Mouse (Mus musculus) hindbrain, embryonic 14.5 days (tissue): ENCODE measurements at regions not wholly inside any gene's neighbourhood (a gene's known extent, or its start where the extent isn't known, plus 50 kb on each side); places are given as distances from the start of the nearest gene placed in this dataset.

Experiments
- ATAC-seq: fragments of 200-750 bp; cut with Nextera tagmentation; 2 replicates; pipeline ENCODE4 v1.8.0; 2017; ENCODE audit warnings: moderate number of reproducible peaks, mild to moderate bottlenecking, moderate TSS enrichment, moderate library complexity; ENCODE audit not compliant: low FRiP score
- DNase-seq: peaks from one replicate; pipeline ENCODE4 v3.0.0-alpha.2; 2015; ENCODE audit warnings: low spot score
- H3K27ac ChIP-seq: fragments of 300-500 bp; sonication (generic); 2 replicates; pipeline ENCODE4 v1.5.1; 2014; ENCODE audit warnings: mild to moderate bottlenecking, moderate library complexity
- H3K27me3 ChIP-seq: fragments of 300-500 bp; sonication (generic); 2 replicates; pipeline ENCODE4 v1.6.1; 2014; ENCODE audit warnings: mild to moderate bottlenecking, low read length, mixed read lengths; ENCODE audit not compliant: control insufficient read depth, insufficient read depth
- H3K36me3 ChIP-seq: fragments of 300-500 bp; sonication (generic); replicated peaks from 2 replicates; pipeline ENCODE4 v1.6.1; 2014; ENCODE audit not compliant: control insufficient read depth, insufficient read depth
- H3K4me1 ChIP-seq: fragments of 300-500 bp; sonication (generic); replicated peaks from 2 replicates; pipeline ENCODE4 v1.6.1; 2014; ENCODE audit warnings: antibody characterized with exemption, low read length, mixed read lengths; ENCODE audit not compliant: control insufficient read depth, insufficient read depth
- H3K4me2 ChIP-seq: fragments of 300-500 bp; sonication (generic); replicated peaks from 2 replicates; pipeline ENCODE4 v1.6.1; 2014; ENCODE audit warnings: mild to moderate bottlenecking, moderate library complexity
- H3K4me3 ChIP-seq: fragments of 300-500 bp; sonication (generic); replicated peaks from 2 replicates; pipeline ENCODE4 v1.5.1; 2014; ENCODE audit warnings: mild to moderate bottlenecking, low read length
- H3K9ac ChIP-seq: fragments of 300-500 bp; sonication (generic); 2 replicates; pipeline ENCODE4 v1.6.1; 2014
- H3K9me3 ChIP-seq: fragments of 300-500 bp; sonication (generic); 2 replicates; pipeline ENCODE4 v1.6.1; 2016; ENCODE audit warnings: low read length; ENCODE audit not compliant: control insufficient read depth
- WGBS: fragments of 180-500 bp; shearing (Covaris S2); extraction: QIAGEN DNeasy Blood & Tissue Kit; methylation state at CpG from one replicate; pipeline ENCODE4 v1.1.7; 2014; 5-methylcytosine and 5-hydroxymethylcytosine counted together

DNA sequence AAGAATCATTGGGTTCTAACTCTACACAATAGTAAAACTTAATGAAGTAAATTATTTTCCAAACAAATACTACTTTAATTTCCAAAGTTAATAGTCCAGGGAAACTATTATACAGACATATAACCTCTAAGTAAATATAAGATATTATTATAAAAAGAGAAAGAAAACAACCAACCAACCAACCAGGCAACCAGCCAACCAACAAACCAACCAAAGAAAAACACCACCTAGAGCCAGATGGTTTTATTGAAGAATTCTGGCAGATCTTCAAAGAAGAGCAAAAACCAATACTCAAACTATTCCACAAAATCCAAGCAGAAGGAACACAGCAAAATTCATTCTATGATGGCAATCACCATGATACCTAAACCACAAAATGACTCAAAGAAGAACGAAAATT lies 1418.0 kb upstream of the Pabpc4l start:
- ATAC-seq (no peak), DNase-seq (no peak)
- 82% methylated on average over 1 of the region's 1 CpGs for WGBS
- Histone ChIP-seq H3K4me2 (no peak overlapping the region), H3K27ac (no peak overlapping the region), H3K4me3 (no peak overlapping the region), H3K4me1 (no peaks in the 10 kb centered on the region), H3K36me3 (no peaks in the 10 kb centered on the region), H3K9me3 (no peaks in the 10 kb centered on the region), H3K27me3 (no peaks in the 10 kb centered on the region), H3K9ac (no peak overlapping the region)

DNA sequence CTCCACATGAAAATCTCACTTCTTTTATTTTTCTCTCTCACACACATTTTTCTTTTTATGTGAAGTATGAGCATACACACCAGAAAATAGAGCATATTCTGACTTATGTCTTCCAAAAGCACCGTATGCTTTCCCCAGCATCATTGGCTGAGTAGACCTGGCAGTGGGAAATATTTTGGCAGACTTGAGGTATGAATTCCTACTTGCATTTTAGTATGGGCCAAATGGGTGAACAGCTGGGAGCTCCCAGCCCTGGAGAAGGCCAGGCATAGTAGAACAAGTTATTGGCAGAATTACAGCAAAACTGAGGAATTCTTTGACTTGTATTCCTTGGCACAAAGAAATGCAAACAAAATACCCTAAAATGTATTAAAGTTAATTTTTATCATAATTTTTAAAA lies 1415.6 kb upstream of the Pabpc4l start:
- no peak overlapping the region for H3K27ac ChIP-seq
- H3K36me3 ChIP-seq, result no peaks in the 10 kb centered on the region
- H3K4me3 ChIP-seq, result no peak overlapping the region
- DNase-seq (no peak), ATAC-seq (no peak)
- H3K9ac ChIP-seq, result no peak overlapping the region
- H3K4me2 ChIP-seq, result no peak overlapping the region
- H3K27me3 ChIP-seq, result no peaks in the 10 kb centered on the region
- no peaks in the 10 kb centered on the region for H3K9me3 ChIP-seq
- WGBS, result 77% methylated on average over 1 of the region's 1 CpGs
- H3K4me1 ChIP-seq, result no peaks in the 10 kb centered on the region

DNA sequence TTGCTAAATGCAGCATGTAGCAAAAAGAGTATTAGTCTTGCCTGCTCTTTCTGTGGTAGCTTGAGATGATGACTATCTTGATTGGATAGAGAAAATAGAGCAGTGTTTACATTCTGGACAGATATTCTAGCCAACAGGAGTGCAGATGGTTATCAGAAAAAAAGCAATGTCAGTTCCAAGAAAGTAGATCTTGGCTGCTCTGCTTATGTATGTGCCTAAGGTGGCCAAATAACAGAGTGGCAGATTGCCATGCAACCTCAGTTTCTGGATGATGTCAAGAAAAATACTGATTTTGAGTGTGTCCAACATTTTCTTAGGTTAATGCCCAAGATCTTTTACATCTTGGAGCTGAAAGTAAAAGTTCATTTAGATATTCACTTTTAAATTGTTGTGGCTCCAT lies 1397.6 kb upstream of the Pabpc4l start:
- H3K27me3 ChIP-seq, result no peaks in the 10 kb centered on the region
- ATAC-seq (no peak), DNase-seq (no peak)
- H3K4me3 ChIP-seq, result no peak overlapping the region
- no peaks in the 10 kb centered on the region for H3K9me3 ChIP-seq
- no peaks in the 10 kb centered on the region for H3K4me1 ChIP-seq
- H3K27ac ChIP-seq, result no peak overlapping the region
- no peak overlapping the region for H3K4me2 ChIP-seq
- no peaks in the 10 kb centered on the region for H3K36me3 ChIP-seq
- no peak overlapping the region for H3K9ac ChIP-seq

DNA sequence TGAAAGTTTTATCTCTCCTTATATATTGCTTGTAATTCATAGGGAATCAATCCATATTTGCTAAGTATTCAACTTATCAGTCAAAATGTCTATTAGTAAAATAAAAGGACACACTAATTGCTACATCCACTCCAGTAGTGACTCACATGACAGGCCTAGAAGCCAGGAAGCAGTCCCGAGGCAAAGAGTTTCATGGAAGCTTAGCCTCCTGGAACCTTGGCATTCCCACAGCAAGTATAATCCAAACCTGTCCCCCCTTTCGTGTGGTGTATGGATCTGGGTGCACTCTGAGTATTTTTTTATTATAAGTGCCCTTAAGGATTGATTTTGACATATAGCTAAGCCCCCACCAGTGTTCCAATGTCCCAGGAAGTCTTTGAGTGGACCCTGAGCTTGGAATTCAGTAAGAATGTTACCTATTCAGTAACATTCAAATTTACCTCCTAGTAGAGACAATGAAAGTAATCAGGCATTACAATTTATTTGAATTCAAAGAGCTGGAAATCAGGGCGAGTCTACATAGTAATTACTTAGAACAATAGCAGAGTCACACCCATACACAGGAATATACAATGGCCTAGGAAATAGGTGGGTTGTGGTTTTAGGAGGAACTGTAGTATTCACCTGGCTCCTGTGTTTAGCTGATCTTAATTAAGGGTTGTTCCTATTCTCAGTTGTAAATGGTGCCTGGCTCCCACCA lies 1388.7 kb upstream of the Pabpc4l start:
- H3K9ac ChIP-seq, result no peak overlapping the region
- H3K4me1 ChIP-seq, result no peaks in the 10 kb centered on the region
- H3K4me3 ChIP-seq, result no peak overlapping the region
- DNase-seq, result no peak
- no peak overlapping the region for H3K27ac ChIP-seq
- no peak overlapping the region for H3K4me2 ChIP-seq
- H3K27me3 ChIP-seq, result no peaks in the 10 kb centered on the region
- WGBS, result 76% methylated on average over 3 of the region's 3 CpGs
- H3K9me3 ChIP-seq, result no peaks in the 10 kb centered on the region
- H3K36me3 ChIP-seq, result no peaks in the 10 kb centered on the region
- no peak for ATAC-seq

DNA sequence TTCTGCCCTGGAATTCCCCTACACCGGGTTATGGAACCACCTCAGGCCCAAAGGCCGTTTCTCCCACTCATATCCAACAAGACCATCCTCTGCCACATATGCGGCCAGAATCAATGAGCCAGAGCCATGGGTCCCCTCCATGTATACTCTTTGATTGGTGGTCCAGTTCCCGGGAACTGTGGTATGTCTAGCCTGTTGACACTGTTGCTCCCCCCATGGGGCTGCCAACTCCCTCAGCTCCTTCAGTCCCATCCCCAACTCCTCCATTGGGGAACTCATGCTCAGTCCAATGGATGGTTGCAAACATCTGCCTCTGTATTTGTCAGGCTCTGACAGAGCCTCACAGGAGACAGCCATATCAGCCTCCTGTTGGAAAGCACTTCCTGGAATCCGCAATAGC lies 1370.3 kb upstream of the Pabpc4l start:
- ATAC-seq (no peak; the same call in 1 of the 2 replicates), DNase-seq (no peak)
- Histone ChIP-seq H3K36me3 (no peaks in the 10 kb centered on the region), H3K9ac (no peak overlapping the region), H3K4me3 (no peak overlapping the region), H3K27ac (no peak overlapping the region), H3K4me1 (no peaks in the 10 kb centered on the region), H3K9me3 (0 out of 2 replicates have a peak, but pooled peaks cover 16% of the 10 kb centered on the region), H3K4me2 (no peak overlapping the region), H3K27me3 (no peaks in the 10 kb centered on the region)
- WGBS, result 93% methylated on average over 5 of the region's 5 CpGs

DNA sequence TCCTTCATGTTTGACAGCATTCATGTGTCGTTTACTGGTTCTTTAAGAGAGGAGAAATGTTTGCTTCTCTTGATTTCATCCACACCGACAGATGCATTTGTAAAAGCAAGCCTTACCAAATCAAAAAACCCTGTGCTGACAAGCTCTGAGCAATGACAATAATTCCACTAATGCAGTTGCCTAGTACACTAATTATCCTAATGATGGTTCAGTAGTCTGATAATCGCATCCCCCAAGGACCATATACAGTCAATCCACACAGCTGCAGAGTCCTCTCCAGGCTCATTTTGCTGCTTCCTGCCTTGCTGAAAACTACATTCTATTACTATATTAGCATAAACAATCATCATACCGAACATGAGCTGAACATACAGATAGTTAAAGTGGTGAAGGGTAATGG lies 1369.5 kb upstream of the Pabpc4l start:
- H3K27ac ChIP-seq, result no peak overlapping the region
- peak; percentile 69; the same call in 1 of the 2 replicates for ATAC-seq
- H3K36me3 ChIP-seq, result no peaks in the 10 kb centered on the region
- no peaks in the 10 kb centered on the region for H3K27me3 ChIP-seq
- DNase-seq, result no peak
- H3K9ac ChIP-seq, result no peak overlapping the region
- H3K4me3 ChIP-seq, result no peak overlapping the region
- 61% methylated on average over 4 of the region's 4 CpGs for WGBS
- H3K4me1 ChIP-seq, result no peaks in the 10 kb centered on the region
- 0 out of 2 replicates have a peak, but pooled peaks cover 16% of the 10 kb centered on the region for H3K9me3 ChIP-seq
- H3K4me2 ChIP-seq, result no peak overlapping the region
